Mouse (Mus musculus) neural tube, embryonic 11.5 days (tissue): Measurements from ENCODE around the gene Man2b2. TPM values are rescaled to one million over a fixed set of nuclear protein-coding genes. Genes with fewer than 3 reads are reported as not detected.

Experiments used
- ATAC-seq: fragments of 200-750 bp; cut with Nextera tagmentation; 2 replicates; pipeline ENCODE4 v1.8.0; 2017; ENCODE audit warnings: moderate number of reproducible peaks, mild to moderate bottlenecking, moderate TSS enrichment, moderate library complexity; ENCODE audit not compliant: insufficient read depth, low FRiP score, low TSS enrichment
- DNase-seq: peaks from one replicate; pipeline ENCODE4 v3.0.0-alpha.2; 2015; ENCODE audit warnings: low spot score
- H3K27ac ChIP-seq: fragments of 300-500 bp; sonication (generic); 2 replicates; pipeline ENCODE4 v1.5.1; 2014; ENCODE audit warnings: low read depth, mild to moderate bottlenecking, low read length
- H3K27me3 ChIP-seq: fragments of 300-500 bp; sonication (generic); 2 replicates; pipeline ENCODE4 v1.6.1; 2014; ENCODE audit warnings: mild to moderate bottlenecking, low read length, mixed read lengths; ENCODE audit not compliant: control insufficient read depth, insufficient read depth
- H3K36me3 ChIP-seq: fragments of 300-500 bp; sonication (generic); 2 replicates; pipeline ENCODE4 v1.6.1; 2014; ENCODE audit warnings: mild to moderate bottlenecking, low read length, moderate library complexity, mixed read lengths; ENCODE audit not compliant: control insufficient read depth, insufficient read depth
- H3K4me1 ChIP-seq: fragments of 300-500 bp; sonication (generic); 2 replicates; pipeline ENCODE4 v1.6.1; 2014; ENCODE audit warnings: low read length, mixed read lengths; ENCODE audit not compliant: control insufficient read depth, insufficient read depth
- H3K4me2 ChIP-seq: fragments of 300-500 bp; sonication (generic); 2 replicates; pipeline ENCODE4 v1.6.1; 2014; ENCODE audit warnings: low read depth, mild to moderate bottlenecking, moderate library complexity
- H3K4me3 ChIP-seq: fragments of 300-500 bp; sonication (generic); 2 replicates; pipeline ENCODE4 v1.5.1; 2014; ENCODE audit warnings: low read depth, low read length
- H3K9ac ChIP-seq: fragments of 300-500 bp; sonication (generic); 2 replicates; pipeline ENCODE4 v1.6.1; 2014; ENCODE audit warnings: mild to moderate bottlenecking, low read length
- H3K9me3 ChIP-seq: fragments of 300-500 bp; sonication (generic); 2 replicates; pipeline ENCODE4 v1.6.1; 2016; ENCODE audit warnings: low read length; ENCODE audit not compliant: control insufficient read depth
- WGBS: fragments of 180-500 bp; shearing (Covaris S2); extraction: QIAGEN DNeasy Blood & Tissue Kit; methylation state at CpG from one replicate; pipeline ENCODE4 v1.1.7; 2014; 5-methylcytosine and 5-hydroxymethylcytosine counted together
- polyA plus RNA-seq: library from polyadenylated mRNA; unstranded; fragments of >200 nt; fragmentation: Nextera tagmentation; extraction: Ambion mirVana; gene quantifications from 2 replicates; pipeline ENCODE4 v1.2.1, GENCODE M21; 2014

The Man2b2 gene
- polyA plus RNA-seq, 1 experiment from 2014 or later: 11.3 TPM

DNA sequence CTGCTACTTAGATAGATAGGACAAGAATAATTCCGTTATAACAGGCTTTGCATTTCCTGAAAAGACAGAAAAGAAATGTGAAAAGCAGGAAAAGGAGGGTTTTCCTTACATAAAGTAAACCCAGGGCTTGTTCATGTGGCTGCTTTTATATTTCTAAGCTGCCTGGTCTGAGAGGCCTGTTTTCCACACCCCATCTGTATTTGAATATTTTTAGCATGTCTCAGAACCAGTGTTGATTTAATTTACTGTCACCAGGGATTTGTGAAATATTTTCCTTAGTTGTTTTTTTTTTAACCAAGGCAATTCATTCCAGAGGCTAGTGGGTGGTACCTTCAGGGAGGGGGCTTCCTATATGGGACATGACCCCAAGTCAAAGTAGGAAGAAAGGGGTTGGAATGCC lies 11.2 kb upstream of the Man2b2 start:
- 76% methylated on average over 1 of the region's 1 CpGs for WGBS
- Histone ChIP-seq H3K9ac (no peak overlapping the region), H3K36me3 (no peaks in the 10 kb centered on the region), H3K4me3 (no peak overlapping the region), H3K4me2 (no peak overlapping the region), H3K27me3 (no peaks in the 10 kb centered on the region), H3K9me3 (no peaks in the 10 kb centered on the region), H3K27ac (no peak overlapping the region), H3K4me1 (no peaks in the 10 kb centered on the region)
- no peak for ATAC-seq
- no peak for DNase-seq

DNA sequence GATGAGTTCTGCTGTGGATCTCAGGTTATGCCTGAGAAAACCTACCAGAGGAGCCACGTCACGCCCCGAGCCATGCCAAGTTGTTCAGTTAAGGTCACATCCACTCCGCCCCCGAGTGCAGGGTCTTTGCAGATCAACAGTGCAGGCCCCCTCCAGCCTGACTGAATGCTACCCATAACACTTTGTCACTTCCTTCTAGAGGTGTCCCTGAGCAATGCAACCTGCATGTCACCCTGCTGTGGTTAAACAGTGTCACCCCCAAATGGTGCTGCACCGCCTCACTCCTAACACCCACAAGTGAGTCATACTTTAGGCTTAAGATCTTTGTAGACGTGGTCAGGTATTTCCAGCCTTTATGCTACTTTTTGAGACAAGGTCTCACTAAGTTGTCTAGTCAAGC lies 9.6 kb upstream of the Man2b2 start:
- Histone ChIP-seq H3K9me3 (no peaks in the 10 kb centered on the region), H3K9ac (no peak overlapping the region), H3K4me3 (no peak overlapping the region), H3K4me1 (no peaks in the 10 kb centered on the region), H3K4me2 (no peak overlapping the region), H3K27me3 (no peaks in the 10 kb centered on the region), H3K36me3 (no peaks in the 10 kb centered on the region), H3K27ac (no peak overlapping the region)
- DNase-seq (no peak), ATAC-seq (no peak)
- WGBS: 89% methylated on average over 7 of the region's 7 CpGs

DNA sequence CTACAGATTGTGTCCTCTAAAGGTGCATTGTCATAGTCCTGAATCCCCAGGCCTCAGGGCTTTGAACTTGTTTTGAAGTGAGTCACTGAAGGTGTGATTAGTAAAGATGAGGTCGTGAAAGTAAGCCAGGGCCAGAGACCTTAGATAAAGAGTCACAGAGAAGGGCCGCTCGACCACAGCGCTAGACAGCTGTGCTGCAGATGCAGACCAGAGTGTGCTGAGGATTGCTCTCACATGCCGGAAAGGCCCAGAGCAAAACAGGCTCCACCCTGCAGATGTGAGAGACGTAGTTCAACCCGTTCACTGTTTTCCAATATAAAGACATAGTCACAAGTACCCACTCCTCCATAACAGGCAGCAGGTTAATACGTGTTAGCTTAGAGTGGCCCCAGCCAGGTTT lies 9.1 kb upstream of the Man2b2 start:
- no peak overlapping the region for H3K9ac ChIP-seq
- no peak overlapping the region for H3K4me2 ChIP-seq
- no peak overlapping the region for H3K27ac ChIP-seq
- no peaks in the 10 kb centered on the region for H3K36me3 ChIP-seq
- WGBS: 77% methylated on average over 8 of the region's 8 CpGs
- no peaks in the 10 kb centered on the region for H3K9me3 ChIP-seq
- DNase-seq: no peak
- no peak for ATAC-seq
- no peak overlapping the region for H3K4me3 ChIP-seq
- H3K27me3 ChIP-seq: no peaks in the 10 kb centered on the region
- no peaks in the 10 kb centered on the region for H3K4me1 ChIP-seq

DNA sequence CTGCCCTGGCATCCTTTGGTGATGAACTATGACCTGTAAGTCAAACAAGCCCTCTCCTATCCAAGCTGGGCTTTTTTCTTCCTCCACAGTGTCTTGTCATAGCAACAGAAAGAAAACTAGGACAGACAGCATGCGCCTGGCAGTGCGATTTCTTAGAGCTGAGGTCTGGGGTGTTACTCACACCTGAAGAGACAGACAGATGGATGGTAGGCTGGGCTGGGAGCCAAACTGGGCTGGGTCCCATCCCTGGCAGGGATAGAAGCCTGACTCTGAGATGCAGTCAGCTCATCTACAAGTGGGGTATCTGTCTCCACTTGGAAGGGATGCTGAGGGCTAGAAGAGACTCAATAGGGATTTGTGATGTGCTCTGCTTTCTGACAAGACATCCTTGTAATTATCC lies 8.6 kb upstream of the Man2b2 start:
- ATAC-seq (no peak), DNase-seq (no peak)
- Histone ChIP-seq H3K27me3 (no peaks in the 10 kb centered on the region), H3K9ac (no peak overlapping the region), H3K4me2 (no peak overlapping the region), H3K9me3 (no peaks in the 10 kb centered on the region), H3K4me1 (no peaks in the 10 kb centered on the region), H3K36me3 (no peaks in the 10 kb centered on the region), H3K4me3 (no peak overlapping the region), H3K27ac (no peak overlapping the region)
- 93% methylated on average over 2 of the region's 2 CpGs for whole genome bisulfite sequencing

DNA sequence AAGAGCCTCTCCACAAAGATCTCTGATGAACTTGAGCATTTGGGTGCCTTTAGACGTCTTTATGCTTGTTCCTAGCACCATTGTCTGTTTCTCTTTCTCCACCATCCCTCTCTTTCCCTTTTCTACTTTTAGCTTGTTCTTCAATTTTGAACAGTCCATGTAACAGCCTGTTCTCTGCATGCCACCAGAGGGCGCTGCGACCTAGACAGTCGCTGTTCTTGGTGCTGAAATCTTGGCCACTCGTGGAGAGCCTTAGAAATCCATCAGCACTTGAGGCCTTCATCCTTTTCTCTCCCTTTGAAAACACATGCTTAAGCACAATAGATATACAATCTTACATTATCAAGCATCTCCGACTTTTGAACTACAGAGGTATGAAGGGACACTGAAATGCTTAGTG lies 5.5 kb upstream of the Man2b2 start:
- WGBS: 3% methylated on average over 6 of the region's 6 CpGs
- H3K9ac ChIP-seq: no peak overlapping the region
- H3K9me3 ChIP-seq: no peaks in the 10 kb centered on the region
- no peaks in the 10 kb centered on the region for H3K27me3 ChIP-seq
- H3K4me1 ChIP-seq: no peaks in the 10 kb centered on the region
- no peaks in the 10 kb centered on the region for H3K36me3 ChIP-seq
- no peak overlapping the region for H3K27ac ChIP-seq
- DNase-seq: peak; percentile 79
- H3K4me2 ChIP-seq: no peak overlapping the region
- no peak for ATAC-seq
- H3K4me3 ChIP-seq: no peak overlapping the region

DNA sequence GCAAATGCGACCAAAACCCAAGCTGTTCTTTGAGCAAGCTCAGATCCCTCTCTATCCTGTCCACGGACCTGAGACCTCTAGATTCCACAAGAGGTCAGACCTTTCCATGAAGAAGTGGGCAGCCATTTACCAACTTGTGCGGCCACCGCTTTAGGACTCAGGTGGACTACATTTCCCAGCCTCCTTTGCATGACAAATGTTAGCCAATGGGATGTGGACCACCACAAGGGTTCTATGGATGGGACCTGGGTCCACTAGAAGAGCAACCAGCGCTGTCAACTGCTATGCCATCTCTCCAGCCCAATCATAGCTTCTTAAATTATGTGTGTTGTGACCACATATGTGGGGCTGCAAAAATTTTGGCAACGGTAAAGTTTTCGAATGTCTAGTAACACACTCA lies 819 bp upstream of the Man2b2 start:
- Histone ChIP-seq H3K4me2 (no peak overlapping the region), H3K27ac (no peak overlapping the region), H3K27me3 (no peaks in the 10 kb centered on the region), H3K4me3 (no peak overlapping the region), H3K9ac (no peak overlapping the region), H3K4me1 (0 out of 2 replicates have a peak, but pooled peaks cover 4% of the 10 kb centered on the region), H3K36me3 (no peaks in the 10 kb centered on the region), H3K9me3 (no peaks in the 10 kb centered on the region)
- 63% methylated on average over 7 of the region's 7 CpGs for WGBS
- DNase-seq (no peak), ATAC-seq (0 out of 2 replicates have a peak, but pooled peaks have one; percentile 39)

DNA sequence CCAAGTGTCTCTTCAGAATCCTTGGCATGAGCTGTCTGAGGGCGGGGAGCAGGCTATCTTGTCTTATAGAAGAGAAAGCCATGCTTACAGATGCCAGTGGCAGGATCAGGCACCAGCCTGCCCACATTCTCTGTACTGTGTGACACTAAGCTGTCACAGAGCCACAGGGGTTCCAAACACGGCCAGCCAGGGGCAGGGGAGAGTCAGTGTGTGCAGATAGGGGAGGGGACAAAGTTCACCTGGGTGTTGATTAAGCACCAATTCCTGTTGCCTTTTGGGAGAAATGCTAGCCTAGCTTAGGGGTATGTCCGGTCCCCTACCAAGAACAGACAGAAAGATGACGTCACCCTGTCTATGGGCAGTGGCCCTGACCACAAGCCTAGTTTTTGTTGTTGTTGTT lies 1.4 kb downstream of the Man2b2 start:
- WGBS: 75% methylated on average over 4 of the region's 4 CpGs
- no peak overlapping the region for H3K4me2 ChIP-seq
- H3K36me3 ChIP-seq: no peaks in the 10 kb centered on the region
- no peak overlapping the region for H3K4me3 ChIP-seq
- no peak overlapping the region for H3K27ac ChIP-seq
- H3K9me3 ChIP-seq: no peaks in the 10 kb centered on the region
- 0 out of 2 replicates have a peak, but pooled peaks cover 4% of the 10 kb centered on the region for H3K4me1 ChIP-seq
- DNase-seq (no peak), ATAC-seq (no peak)
- no peak overlapping the region for H3K9ac ChIP-seq
- no peaks in the 10 kb centered on the region for H3K27me3 ChIP-seq

DNA sequence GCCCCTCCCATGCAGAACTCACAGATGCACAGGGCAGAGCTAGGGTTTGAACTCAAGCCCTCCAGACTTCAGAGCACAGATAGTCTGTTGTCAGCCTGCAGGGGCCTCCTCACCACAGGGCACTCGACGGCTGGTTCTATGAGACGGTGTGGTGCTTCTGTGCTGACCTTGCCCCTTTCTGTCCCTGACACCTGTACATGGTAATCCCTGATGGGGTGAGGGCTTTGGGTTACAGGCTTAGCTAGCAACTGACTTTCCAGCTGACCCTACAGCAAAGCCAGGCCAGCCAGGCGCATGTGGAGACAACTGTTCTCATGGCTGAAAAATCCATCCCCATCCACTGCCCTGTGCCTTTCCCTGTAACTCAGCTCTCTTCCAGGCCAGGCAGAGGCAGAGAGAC lies 7.5 kb downstream of the Man2b2 start:
- Histone ChIP-seq H3K4me1 (no peaks in the 10 kb centered on the region), H3K27me3 (no peaks in the 10 kb centered on the region), H3K27ac (no peak overlapping the region), H3K9ac (no peak overlapping the region), H3K36me3 (peaks cover 3% of the 10 kb centered on the region), H3K4me3 (no peak overlapping the region), H3K4me2 (no peak overlapping the region), H3K9me3 (no peaks in the 10 kb centered on the region)
- no peak for ATAC-seq
- 85% methylated on average over 4 of the region's 4 CpGs for WGBS
- no peak for DNase-seq

DNA sequence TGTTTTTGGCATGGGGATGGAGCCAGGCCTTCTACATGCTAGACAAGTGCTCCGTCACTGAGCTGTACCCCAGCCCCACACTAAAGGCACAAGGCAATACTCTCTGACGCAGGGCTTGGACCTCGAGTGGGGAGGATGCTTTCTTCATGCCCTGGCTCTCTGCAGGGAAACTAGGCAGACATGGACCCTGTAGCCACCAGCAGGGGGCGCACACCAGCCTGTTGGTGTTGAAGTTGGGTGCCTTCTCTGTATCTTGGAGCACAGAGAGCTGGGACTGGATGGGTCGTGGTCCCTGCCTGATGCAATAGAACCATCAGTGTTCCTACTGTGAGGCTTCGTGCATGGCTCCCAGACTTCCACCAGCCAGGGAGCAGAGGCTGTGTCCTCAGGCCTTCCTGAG lies 10.3 kb downstream of the Man2b2 start:
- Histone ChIP-seq H3K9ac (no peak overlapping the region), H3K4me2 (no peak overlapping the region), H3K27ac (no peak overlapping the region), H3K4me3 (no peak overlapping the region), H3K9me3 (no peaks in the 10 kb centered on the region), H3K4me1 (no peaks in the 10 kb centered on the region), H3K27me3 (no peaks in the 10 kb centered on the region), H3K36me3 (peaks cover 3% of the 10 kb centered on the region)
- WGBS: 50% methylated on average over 6 of the region's 6 CpGs
- ATAC-seq (no peak), DNase-seq (peak; percentile 64)
